Mouse (Mus musculus) liver, embryonic 13.5 days (tissue): Measurements from ENCODE around the gene Rfxap. TPM values are rescaled to one million over a fixed set of nuclear protein-coding genes. Genes with fewer than 3 reads are reported as not detected.

Experiments
- polyA plus RNA-seq: library from polyadenylated mRNA; unstranded; fragments of >200 nt; fragmentation: Nextera tagmentation; extraction: Ambion mirVana; gene quantifications from 2 replicates; pipeline ENCODE4 v1.2.1, GENCODE M21; 2015

Rfxap gene
- polyA plus RNA-seq, 1 experiment from 2014 or later, result 16.6 TPM

Other genes starting within 250 kb of the Rfxap start
- gene Supt20, start 115.0 kb downstream of the Rfxap start, polyA plus RNA-seq, result 33.1 and 43.1 TPM in 2 replicates
- not detected in 2 replicates for gene Gm21958, start 93.4 kb downstream of the Rfxap start, polyA plus RNA-seq
- 106 and 110 TPM in 2 replicates for gene Exosc8, start 72.4 kb downstream of the Rfxap start, polyA plus RNA-seq
- gene Alg5, start 72.3 kb downstream of the Rfxap start, polyA plus RNA-seq, result 29.8 and 32.5 TPM in 2 replicates
- gene Smad9, start 52.2 kb downstream of the Rfxap start, polyA plus RNA-seq, result 0.06 and 0.09 TPM in 2 replicates
- 0.48 and 0.52 TPM in 2 replicates for gene Sertm1, start 108.1 kb upstream of the Rfxap start, polyA plus RNA-seq
- 0.20 and 0.34 TPM in 2 replicates for gene Ccna1, start 247.7 kb upstream of the Rfxap start, polyA plus RNA-seq